Mouse (Mus musculus) heart, postnatal 10 days (tissue): ENCODE measurements around the gene Dnaja1. TPM values are rescaled to one million over a fixed set of nuclear protein-coding genes. Genes with fewer than 3 reads are reported as not detected.

Experiments used
- DNase-seq, 2 experiments: peaks; one replicate each; pipeline ENCODE4 v3.0.0; 2021
- intact Hi-C: fragments of 180-260 bp; cut with DNase I; formaldehyde crosslinking; loops from one replicate; pipeline ENCODE4 v1.15.1; 2025
- total RNA-seq, 2 experiments: library from RNA; stranded (reverse); gene quantifications; 2 replicates each; pipeline ENCODE4 v1.2.3; 2021

Gene Dnaja1
- total RNA-seq, 2 experiments from 2014 or later = 95.0 to 120 TPM

DNA sequence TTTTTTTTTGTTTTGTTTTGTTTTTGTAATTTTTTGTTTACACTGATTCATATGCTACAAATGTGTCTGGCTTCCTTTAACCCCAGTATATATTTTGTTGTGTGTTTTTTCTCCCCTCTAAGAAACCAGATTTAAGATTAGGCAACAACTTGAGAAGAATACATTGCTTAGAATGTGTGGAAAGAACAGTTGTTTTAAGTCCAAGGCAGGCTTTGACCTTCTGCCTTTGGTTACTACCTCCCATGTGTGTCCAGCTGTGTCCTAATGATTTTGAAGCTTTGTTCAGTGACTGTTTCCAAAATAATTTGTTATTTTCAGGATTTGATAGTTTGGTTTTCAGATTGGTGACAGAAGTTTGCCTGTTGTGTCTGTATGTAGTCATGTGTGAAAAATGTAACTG, 9.3 kb downstream of the Dnaja1 start:
- no peak for DNase-seq
- intact Hi-C loops = no loop called here

DNA sequence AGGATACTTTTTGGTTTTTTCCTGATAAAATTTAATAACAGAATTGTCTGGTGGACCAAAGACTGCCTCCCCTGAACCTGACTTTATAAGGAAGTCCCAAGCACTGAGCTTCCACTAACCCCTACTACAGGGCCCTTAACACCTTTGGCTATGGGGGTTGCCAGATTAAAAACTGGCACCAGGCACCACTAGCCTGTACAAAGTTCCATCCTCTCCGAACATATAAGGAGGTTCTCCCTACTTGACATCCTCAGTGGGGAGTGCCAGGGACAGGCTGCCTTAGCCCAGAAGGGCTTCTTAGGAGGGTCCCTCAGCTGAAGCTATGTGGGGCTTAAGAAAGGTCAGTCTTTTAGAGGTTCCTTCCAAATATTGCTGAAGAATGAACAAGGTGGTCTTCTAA, 13.4 kb downstream of the Dnaja1 start:
- no peak for DNase-seq
- intact Hi-C loops = no loop called here

DNA sequence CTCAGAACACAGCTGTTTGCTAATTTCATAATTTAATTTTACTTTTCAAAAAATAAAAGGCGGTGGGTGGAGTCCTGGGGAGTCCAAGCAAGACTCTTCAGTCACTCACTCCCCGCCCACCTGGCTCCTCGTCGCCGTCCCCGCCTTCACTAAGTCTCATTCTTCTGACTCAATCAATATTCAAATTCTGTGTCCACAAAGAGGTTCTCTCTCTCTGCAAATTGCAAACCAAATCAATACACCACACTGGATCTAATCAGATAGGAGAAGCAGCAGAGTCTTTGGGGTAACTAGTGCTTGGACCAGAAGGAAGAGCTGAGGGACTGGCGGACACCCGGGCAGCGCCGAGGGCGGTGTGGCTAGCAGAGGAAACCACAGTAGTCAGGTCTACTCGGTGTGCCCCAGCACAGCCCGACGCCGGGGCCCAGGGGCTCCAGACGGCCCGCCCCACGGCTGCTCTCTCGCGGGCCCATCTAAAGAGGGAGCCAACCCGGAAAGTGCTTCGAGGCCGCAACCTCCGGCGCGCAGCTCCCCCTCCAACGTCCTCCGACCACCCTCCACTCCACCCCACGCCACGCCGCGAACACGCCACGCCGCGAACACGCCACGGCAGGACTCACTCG, 35.3 kb downstream of the Dnaja1 start:
- DNase-seq = no peak
- intact Hi-C loops = no loop called here

DNA sequence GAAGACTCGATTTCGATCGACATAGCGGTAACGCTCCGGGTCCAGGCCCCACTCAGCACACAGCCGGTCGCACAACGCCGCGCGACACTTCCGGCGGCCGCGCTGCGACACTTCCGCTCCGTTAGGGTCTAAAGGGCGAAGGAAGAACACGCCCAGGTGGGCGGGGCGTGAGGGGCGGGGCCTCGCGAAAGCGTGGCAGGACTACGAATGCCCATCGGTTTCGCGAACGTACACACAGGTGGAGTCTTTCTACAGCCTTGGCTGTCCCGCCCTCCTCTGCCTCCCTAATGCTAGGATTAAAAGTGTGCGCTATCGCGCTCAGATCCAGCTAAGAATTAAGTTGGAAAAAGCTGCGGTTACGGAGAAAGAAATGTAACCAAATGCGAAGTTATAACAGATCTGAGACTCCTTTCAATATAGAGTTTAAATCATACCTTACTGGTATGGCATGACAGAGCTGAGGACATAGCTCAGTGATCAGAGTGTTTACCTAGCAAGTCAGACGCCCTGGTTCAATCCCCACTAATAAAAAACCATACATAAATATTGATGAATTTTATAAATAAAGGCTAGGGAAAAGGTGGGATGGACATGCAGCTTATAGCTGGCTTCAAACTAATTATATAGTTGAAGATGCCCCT, 36.0 kb downstream of the Dnaja1 start, which contains the start of gene Smu1:
Gene Smu1, minus strand, starts transcription at position 144 of the 641 bp plus-strand sequence.
- intact Hi-C loops = no loop called here

DNA sequence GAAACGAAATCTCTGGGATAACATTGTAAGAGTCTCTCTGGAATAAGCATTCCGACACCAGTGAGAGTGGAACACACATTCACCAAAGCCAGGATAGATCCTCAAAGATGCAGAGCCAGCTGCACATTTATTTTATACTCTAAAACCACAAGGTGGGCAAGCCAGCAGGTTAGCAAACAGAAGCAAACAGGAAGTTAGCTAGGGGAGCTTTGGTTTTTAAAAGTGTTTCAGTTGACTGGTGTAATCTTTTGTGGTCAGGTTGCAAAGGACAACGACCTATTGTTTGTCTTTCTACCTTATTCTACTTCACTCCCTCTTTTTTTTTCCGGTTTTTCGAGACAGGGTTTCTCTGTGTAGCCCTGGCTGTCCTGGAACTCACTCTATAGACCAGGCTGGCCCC, 37.9 kb downstream of the Dnaja1 start:
- DNase-seq = no peak
- intact Hi-C loops = no loop called here

More for the DNA sequence above, 36.0 kb downstream of the Dnaja1 start, which contains the start of gene Smu1:
- peak; percentile 97 to 99 for DNase-seq

DNA sequence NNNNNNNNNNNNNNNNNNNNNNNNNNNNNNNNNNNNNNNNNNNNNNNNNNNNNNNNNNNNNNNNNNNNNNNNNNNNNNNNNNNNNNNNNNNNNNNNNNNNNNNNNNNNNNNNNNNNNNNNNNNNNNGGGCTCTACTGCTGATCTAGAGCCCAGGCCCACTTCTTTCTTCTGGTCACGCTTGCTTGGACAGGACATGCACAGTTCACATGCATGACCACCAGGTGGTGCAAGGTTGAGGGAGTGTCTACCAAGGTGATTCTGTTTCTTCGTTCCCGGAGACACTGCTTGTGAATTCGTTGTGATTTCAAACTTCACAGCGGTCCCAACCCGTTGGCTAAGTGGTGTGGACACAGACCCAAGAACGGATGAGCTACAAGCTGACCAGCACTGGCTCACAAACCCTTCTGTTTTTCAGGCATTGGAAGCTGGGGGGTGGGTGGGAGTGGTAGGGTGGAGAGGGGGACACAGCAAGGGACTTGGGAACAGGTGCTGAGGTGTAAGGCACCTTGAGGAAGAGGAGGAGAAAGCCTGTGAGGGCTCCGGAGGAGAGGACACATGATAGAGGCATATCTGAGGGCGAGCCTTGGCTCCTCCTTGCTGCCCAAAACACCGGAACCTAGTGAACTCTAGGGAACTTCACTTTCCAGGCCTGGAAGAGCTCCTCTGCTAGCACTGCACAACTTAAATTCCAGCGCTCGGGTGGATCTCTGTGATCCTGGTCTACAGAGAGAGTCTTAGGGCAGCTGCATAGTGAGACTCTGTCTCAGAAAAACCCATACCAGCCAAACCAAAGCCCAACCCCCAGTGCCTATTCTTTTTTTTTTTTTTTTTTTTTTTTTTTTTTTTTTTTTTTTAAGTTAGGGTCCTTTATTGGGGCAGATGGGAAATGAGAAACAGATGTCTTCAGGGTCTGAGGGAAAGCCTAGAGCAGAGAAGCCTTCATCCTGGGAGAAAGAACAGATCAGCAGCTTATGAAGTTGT, 52.6 kb downstream of the Dnaja1 start:
- intact Hi-C loops = loop anchor here (1.0 to 10.0 kb wide), 2 partner anchors 132 to 340 kb away; no protein-coding TSS in a partner anchor
- DNase-seq = peak; percentile 88 to 91

DNA sequence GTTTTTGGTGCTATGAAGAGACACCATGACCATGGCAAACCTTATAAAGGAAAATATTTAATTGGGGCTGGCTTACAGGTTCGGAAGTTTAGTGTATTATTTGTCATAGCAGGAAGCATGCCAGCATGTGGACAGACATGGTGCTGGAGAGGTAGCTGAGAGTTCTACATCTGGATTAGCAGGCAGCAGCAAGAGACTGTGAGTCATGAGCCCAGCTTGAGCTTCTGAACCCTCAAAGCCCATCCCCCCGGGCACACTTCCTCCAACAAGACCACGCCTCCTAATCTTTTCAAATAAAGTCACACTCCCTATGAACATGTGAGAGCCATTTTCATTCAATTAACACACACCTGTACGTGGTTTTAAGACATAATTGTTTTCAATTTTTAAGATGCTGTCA, 54.5 kb downstream of the Dnaja1 start:
- intact Hi-C loops = loop anchor here (10.0 kb wide), 1 partner anchor 338 kb away; no protein-coding TSS in a partner anchor
- no peak for DNase-seq

DNA sequence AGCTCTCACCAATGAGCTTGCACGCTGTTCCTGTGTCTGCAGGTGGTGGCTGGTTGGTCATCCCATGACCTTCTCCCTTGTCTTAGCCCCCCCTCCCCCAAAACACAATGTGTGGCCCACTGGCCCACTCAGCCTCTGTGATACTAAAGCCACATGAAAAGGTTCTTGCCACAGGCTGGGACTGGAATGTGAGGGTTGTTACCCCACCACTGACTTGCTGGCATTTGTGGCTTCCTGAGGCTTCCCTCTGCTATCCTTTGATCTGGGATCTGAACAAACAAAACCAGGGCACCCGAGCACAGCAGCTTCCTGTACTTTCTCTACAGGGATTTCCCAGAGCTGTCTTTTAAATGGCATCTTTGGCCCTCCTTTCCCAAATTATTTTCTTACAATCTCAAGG, 55.2 kb downstream of the Dnaja1 start:
- intact Hi-C loops = loop anchor here (10.0 kb wide), 1 partner anchor 338 kb away; no protein-coding TSS in a partner anchor

DNA sequence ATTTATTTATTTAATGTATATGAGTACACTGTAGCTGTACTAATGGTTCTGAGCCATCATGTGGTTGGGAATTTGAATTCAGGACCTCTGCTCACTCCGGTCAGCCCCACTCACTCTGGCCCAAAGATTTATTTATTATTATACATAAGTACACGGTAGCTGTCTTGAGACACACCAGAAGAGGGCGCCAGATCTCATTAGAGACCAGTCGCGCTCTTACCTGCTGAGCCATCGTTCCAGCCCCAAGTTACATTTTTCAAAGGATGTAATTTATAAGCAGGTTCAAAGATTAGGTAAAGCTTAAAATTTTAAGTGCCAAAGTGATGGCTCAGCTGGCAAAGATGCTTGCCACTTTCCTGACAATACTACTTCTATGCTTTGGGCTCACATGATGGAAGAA, 56.7 kb downstream of the Dnaja1 start:
- intact Hi-C loops = loop anchor here (10.0 kb wide), 1 partner anchor 336 kb away; no protein-coding TSS in a partner anchor
- peak in 1 of 2 experiments; percentile 15 for DNase-seq

More for the DNA sequence above, 55.2 kb downstream of the Dnaja1 start:
- no peak for DNase-seq

DNA sequence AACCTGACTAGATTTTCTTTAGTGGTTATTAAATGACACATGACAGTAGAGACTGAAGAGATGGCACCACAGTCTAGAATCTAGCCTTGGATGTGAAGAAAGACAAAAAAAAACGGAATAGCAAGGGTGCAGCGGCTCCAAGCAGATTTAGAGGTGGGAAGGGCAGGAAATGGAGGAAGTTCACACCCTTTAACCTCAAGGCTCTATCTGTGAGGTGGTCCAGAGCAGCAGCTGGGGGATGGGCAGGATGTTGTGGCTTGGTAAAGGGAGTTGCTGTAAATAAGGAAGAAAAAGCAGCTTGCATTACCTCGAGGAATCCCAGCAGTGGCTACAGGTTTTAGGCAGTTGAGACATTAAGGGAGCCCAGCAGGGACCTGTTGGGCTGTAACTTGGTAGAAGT, 59.2 kb downstream of the Dnaja1 start:
- intact Hi-C loops = no loop called here
- peak in 1 of 2 experiments; percentile 62 for DNase-seq

DNA sequence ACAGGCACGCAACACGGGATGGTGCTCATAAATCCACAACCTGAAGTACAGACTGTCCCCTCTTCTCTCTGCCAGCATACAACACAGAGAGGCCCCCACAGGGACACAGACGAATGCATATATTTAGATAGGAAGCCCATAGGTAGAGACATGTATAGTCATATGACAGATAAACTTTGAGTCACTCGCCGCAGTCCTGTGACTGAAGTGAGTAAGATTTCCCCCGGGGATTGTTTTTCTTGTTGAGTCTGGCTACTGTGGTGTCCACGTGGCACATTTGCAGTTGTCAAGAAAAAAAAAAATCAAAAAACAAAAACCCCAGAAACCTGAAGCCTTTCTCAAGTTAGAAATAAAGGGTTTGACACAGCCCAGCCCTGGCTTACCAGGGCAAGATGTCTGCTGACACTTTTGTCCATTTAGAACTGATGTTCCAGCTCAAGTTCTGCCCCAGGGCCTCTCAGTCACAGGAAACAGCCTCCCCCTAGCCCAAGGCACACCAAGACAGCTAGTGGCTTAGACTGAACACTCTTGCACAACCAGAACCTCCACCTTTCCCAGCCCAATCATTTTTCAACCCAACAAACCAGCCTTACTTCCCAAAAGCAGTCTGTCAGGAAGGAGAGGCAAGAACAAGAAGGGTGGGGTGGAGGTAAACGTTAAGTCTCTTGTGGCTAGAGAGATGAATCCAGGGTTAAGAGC, 60.0 kb downstream of the Dnaja1 start:
- DNase-seq = no peak
- intact Hi-C loops = no loop called here

DNA sequence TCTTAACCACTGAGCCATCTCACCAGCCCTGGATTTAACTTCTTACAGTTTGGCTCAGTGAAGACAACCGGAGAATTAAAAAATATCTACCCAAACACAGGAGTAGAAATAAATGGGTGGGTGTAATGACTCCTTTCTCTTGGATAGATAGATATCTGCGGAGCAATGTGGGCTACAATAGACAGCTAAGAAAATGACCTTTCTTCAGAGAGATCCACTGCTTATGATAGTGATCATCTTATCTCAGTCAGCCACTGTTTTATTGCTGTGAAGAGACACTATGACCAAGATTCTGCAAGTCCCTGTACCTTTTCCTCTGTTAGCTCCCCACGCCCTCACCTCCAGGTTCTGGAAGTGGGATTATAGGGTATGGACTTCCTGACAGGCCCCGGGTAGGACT, 61.1 kb downstream of the Dnaja1 start:
- intact Hi-C loops = no loop called here
- no peak for DNase-seq

DNA sequence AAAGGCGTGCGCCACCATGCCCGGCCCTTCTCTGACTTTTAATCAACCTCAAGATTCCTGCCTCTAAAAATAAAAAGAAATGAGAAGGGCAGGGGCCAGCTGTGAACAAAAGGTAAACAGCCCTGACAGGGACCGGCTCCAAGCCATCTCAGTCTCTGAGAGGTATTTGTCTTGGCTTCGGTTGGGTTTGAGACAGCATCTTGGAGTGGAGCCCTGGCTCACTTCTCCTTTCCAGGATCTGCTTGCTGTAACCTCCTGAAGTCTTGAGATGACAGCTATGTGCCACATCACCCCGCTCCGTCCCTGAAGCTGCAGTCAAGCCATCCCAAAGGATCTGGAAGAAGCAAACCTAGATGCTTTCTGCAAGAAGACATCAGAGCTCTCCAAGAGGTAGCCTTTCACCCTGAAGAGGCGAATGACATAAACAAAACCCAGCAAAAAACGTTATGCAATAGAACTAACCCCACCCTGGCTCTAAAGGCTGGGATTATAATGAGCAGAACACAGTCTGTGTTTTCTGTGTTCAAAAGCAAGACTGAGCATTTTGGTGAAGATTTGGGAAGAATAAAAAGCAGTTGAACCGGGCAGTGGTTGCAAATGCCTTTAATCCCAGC, 62.7 kb downstream of the Dnaja1 start:
- intact Hi-C loops = no loop called here

DNA sequence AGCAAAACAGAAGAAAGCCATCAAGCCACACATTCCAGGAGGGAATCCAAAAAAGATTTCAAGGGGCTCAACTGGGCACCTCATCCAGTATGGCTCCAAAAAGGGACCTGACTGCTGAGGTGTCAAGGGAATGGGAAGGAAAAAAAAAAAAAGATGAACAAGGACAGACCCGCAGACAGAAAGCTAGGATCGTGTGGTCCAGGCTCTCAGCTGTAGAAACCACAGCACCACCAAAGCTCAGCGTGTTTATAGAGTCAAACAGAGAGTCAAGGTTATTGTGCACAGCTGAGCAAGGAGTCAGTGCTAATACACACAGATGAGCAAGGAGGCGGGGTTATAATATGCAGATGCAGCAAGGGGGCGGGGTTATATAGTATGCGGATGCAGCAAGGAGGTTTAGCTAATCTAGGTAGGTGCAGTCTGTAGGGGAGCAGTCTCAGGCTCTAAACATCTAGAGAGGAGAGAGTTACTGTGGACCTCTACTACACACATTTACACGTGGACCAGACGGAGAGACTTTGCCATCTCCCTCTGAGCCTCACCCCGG, 63.7 kb downstream of the Dnaja1 start:
- DNase-seq = no peak
- intact Hi-C loops = no loop called here

More for the DNA sequence above, 62.7 kb downstream of the Dnaja1 start:
- peak; percentile 75 to 79 for DNase-seq

DNA sequence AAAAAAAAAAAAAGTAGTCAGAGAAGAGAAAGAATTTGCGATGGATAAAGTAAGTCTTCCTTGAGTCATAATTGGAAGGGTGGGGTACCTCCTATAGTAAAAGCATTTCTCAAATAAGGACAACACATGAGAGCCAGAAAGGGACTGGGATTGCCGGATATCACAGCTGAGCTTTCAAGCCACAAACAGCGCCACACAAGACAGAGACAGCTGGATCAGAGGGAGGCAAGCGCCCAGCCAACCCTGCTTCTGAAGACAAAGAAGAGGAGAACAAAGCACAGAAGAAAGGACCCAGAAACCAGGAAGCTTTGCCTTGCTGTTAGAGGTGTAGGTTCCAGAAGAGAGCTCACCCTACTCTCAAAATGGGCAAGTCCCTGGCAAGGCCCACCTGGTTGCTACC, 64.6 kb downstream of the Dnaja1 start:
- intact Hi-C loops = no loop called here
- no peak for DNase-seq
